Mouse (Mus musculus) ZHBTc4 (cell line): ENCODE data around the gene Olfr12.

Experiments
- DNase-seq: peaks from one replicate; pipeline ENCODE4 v3.0.0-alpha.2; 2011; ENCODE audit warnings: low read depth, low spot score

Gene Olfr12

GRCm38 (mm10) chr1:92617488-92617887 is at the start of gene Olfr12:
Gene Olfr12 (plus strand): TSS chr1:92617788.
- DNase-seq: no peak

GRCm38 (mm10) chr1:92571022-92571421 is 46.6 kb upstream of the Olfr12 start, which contains the start of gene Olfr1413:
Gene Olfr1413 (plus strand): TSS chr1:92571322.
- DNase-seq: no peak

- no peak for DNase-seq
These were observed 32.1 kb upstream of the Olfr12 start, which contains the start of gene Olfr1412 for GRCm38 (mm10) chr1:92585479-92585878. Gene Olfr1412 (plus strand): TSS chr1:92585779.

GRCm38 (mm10) chr1:92594111-92594510 is 23.5 kb upstream of the Olfr12 start, which contains the start of gene Olfr1411:
Gene Olfr1411 (plus strand): TSS chr1:92594411.
- DNase-seq: no peak

GRCm38 (mm10) chr1:92596019-92596418 is 21.6 kb upstream of the Olfr12 start:
- peak; percentile 22 for DNase-seq

- DNase-seq: no peak
These were observed 12.1 kb upstream of the Olfr12 start, which contains the start of gene Olfr1410 for GRCm38 (mm10) chr1:92605482-92605881. Gene Olfr1410 (plus strand): TSS chr1:92605782.

- no peak for DNase-seq
These were observed 9.9 kb upstream of the Olfr12 start for GRCm38 (mm10) chr1:92607711-92608110.

- peak; percentile 56 for DNase-seq
These were observed 6.6 kb upstream of the Olfr12 start for GRCm38 (mm10) chr1:92611008-92611407.

- no peak for DNase-seq
These were observed 4.4 kb upstream of the Olfr12 start for GRCm38 (mm10) chr1:92613175-92613574.

- peak; percentile 29 for DNase-seq
These were observed 3.1 kb upstream of the Olfr12 start for GRCm38 (mm10) chr1:92614516-92614915.

GRCm38 (mm10) chr1:92616046-92616445 is 1.5 kb upstream of the Olfr12 start:
- no peak for DNase-seq

GRCm38 (mm10) chr1:92618360-92618759 is 772 bp downstream of the Olfr12 start:
- no peak for DNase-seq

- no peak for DNase-seq
These were observed 10.6 kb downstream of the Olfr12 start for GRCm38 (mm10) chr1:92628227-92628626.

- no peak for DNase-seq
These were observed 14.6 kb downstream of the Olfr12 start for GRCm38 (mm10) chr1:92632196-92632595.

GRCm38 (mm10) chr1:92632948-92633347 is 15.4 kb downstream of the Olfr12 start:
- peak; percentile 30 for DNase-seq

- no peak for DNase-seq
These were observed 16.1 kb downstream of the Olfr12 start for GRCm38 (mm10) chr1:92633726-92634125.

GRCm38 (mm10) chr1:92634569-92634968 is 17.0 kb downstream of the Olfr12 start:
- no peak for DNase-seq

GRCm38 (mm10) chr1:92634976-92635599 is 17.5 kb downstream of the Olfr12 start:
- no peak for DNase-seq

- DNase-seq: no peak
These were observed 18.4 kb downstream of the Olfr12 start for GRCm38 (mm10) chr1:92636015-92636414.

GRCm38 (mm10) chr1:92636676-92637075 is 19.1 kb downstream of the Olfr12 start:
- DNase-seq: no peak

- no peak for DNase-seq
These were observed 20.0 kb downstream of the Olfr12 start for GRCm38 (mm10) chr1:92637501-92638172.

GRCm38 (mm10) chr1:92638181-92638580 is 20.6 kb downstream of the Olfr12 start:
- DNase-seq: no peak

GRCm38 (mm10) chr1:92638736-92639135 is 21.1 kb downstream of the Olfr12 start:
- DNase-seq: no peak
